Mouse (Mus musculus): ENCODE results near the gene Sptb. TPM values are rescaled to one million over a fixed set of nuclear protein-coding genes. Genes with fewer than 3 reads are reported as not detected.

Sptb gene
- total RNA-seq, 2 experiments from 2014 or later, result 85.1 to 89.0 TPM

DNA sequence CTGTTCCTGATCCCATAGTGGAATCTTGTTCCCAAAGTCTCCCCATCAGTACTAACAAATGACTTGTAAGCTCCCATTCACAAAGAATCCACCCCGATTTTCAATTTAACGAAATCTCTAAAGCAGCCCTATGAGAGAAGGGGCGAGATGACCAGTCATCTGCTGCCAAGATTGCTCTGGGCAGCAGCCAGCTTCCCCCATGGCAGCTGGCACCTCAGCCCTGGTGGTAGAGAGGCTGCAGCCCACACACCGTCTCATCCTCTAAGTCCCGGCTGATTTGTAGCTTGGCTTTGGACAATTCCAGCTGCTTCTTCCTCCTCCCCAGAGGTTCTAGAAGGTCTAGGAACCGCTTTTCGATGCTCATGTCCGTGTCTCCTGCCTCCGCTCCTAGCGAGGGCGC lies 102.1 kb downstream of the Sptb start:
- no peak for DNase-seq

DNA sequence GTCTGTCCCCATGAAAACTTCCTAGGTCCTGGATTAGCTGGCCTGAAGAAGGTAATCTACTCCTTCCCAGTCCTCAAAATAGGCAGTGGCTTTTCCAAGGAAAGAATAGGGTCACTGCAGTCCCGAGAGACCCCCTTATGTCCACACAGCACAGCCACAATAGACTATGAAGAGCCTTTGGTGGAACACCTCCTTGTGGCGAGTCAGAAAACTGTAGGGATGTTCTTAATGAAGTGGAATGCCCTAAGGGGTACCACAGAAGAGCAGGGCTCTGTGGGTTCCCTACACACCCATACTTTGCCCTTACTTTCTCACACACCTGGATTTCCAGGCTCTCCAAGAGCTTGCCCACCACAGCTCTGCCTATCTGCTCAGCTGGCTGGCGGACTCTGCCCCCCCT lies 104.5 kb downstream of the Sptb start:
- no peak for DNase-seq

DNA sequence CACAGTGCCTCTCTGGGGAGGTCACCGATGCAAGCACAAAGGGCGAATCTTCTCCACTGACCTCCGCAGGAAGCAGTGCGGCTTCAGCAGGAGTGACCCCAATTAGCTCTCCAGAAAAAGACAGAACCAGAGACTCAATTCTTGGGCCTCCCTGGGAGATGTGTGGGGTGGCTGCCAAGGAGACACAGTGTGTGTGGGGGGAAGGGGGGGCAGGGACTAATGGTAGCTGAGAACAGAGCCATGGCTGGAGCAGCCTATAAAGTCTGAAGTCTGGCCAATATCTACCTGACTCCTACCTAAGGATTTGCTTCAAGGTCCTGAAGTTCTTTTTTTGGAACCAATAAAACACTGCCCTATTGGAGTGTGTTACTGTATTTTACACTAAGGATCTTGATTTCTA lies 105.8 kb downstream of the Sptb start:
- DNase-seq, result no peak

DNA sequence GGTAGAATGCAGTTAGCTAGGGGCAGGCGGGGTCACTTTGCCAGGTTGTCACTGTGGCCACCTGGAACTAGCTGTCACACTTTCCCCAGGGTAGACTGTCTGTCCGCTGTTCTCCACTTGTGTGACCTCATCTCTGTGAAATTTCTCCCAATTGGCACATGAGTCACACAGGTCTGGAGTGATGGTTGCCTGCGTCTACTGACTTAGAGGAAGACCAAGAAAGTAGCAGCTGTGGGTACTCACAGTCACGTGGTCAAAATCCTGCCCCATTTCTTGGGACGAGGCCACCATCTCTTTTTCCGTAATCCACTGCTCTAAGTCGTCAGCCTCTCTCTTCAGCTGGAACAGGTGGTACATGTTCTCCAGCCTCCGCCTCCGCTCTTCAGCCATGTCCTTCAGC lies 106.6 kb downstream of the Sptb start:
- DNase-seq, result no peak

DNA sequence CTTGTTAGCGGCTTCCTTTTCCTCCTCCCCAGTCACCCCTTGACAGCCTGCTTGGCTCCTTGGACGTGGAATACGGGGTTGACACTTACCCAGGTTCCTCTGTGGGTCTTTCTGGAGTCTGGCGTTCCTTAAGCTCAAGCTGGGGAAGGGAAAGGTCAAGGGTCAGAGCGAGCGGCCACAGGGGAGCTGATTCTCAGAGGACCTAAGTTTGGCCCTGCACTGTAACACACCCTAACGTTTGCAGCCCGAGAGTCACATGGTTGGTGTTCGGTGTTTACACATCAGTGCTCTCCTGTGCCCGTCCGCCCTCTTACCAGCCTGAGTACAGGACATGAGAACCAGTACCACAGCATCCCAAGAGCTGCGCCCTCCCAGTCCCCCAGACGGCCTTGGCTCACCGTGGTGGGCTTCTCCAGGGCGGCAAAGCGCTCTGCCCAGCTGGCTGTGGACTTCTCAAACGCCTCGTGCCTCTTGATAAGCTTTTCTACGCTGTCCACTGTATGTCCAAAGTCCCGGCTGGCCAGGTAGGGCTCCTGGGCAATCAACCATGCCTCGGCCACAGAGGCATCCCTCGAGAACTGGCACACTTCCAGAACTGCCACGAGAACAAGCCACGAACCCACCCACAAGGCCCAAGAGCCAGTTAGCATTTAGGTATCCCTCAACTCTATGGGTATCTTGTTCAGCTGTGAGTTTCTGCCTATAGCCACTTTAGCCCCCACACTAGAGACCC lies 112.0 kb downstream of the Sptb start:
- no peak for DNase-seq

DNA sequence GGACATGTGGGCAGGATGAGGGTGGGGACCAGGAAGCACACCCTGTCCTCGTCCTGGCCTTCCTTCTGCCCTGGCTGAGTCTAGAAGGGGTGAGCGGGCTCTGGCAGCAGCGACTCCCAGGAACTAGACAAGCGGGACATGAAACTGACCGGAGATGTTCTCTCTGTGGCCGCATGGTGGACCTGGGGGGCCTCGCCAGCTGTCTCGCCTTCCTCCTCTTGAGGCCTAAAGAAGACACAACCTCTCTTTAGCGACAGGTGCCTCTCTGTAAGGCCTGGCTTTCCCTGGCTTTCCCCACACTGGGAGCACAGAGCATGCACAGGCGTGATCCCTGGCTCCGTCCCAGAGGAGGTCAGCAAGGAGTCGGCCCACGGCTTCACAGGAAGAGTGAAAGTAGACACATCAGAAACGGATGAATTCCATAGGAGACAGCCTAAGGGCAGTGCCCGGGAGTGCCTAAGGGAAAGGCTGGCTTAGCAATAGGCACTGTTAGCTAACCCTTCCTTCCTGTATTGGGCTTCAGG lies 112.7 kb downstream of the Sptb start:
- DNase-seq, result peak; percentile 47 to 51

DNA sequence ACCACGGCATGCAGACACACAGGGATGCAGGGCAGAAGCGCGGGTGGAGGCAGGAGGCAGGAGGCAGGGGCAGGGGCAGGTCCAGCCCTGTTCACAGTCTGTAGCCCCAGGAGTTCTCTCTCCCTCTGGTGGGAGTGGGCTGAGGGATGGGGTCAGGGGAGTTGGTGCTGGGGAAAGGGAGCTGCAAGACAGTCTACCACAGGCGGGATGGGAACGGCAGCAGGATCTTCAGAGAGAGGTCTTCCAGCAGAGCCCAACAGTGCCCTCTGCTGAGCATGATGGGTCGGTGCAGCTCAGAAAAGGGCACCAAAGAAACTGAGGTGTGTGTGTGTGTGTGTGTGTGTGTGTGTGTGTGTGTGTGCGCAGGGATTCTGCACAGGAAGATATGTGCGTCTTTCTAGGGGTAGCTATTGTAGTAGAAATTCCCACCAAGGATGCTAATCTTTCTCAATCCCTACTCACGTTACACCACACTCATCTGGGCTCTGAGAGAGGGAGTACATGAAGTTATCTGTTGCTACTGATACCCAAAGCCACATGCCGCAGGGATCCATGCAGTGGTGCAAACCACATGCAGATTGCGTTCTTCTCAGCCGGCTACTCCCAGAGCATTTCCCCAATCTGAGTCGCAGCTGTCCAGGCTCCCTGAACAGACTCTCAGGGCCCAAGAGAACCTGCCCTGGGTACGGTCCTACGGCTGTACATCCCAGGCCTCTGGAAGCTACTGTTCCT lies 113.9 kb downstream of the Sptb start:
- peak; percentile 77 to 88 for DNase-seq

DNA sequence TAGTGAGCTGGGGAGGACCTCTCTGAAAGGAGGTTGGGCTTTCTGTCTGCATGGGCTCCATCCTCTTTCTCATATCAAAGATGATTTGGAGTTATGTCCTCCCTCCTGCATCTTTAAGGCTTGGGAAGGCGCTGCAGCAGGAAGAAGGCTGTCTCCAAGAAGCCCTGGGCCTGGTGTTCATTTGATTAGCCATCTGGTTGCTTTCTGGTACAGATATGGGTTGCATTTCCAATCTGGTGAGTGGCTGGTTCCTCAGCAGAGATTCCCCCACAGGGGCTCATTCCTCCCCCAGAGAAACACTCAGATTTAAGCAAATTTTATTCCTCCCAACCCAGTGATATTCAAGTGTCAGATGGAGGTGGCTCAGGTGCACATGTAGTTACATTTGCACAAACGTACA lies 114.5 kb downstream of the Sptb start:
- DNase-seq, result no peak

DNA sequence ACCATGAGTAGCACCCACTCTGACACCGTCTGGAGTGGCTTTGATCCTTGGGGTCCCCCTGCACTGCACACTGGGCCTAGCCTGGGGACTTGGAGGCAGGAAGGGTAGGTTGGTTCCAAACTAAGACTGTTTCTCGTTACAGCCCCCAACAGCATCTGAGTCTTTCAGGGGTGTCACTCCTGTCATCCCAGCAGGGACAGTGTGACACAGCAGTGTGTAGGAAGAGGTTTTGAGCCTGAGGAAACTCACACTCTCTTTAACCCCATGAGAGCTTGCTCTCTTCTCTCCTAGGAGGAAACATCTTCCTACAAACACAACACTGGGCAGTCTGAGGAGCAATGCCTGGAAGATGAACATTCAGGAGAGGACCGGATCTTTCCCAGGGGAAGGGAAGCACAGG lies 115.8 kb downstream of the Sptb start:
- DNase-seq, result no peak

DNA sequence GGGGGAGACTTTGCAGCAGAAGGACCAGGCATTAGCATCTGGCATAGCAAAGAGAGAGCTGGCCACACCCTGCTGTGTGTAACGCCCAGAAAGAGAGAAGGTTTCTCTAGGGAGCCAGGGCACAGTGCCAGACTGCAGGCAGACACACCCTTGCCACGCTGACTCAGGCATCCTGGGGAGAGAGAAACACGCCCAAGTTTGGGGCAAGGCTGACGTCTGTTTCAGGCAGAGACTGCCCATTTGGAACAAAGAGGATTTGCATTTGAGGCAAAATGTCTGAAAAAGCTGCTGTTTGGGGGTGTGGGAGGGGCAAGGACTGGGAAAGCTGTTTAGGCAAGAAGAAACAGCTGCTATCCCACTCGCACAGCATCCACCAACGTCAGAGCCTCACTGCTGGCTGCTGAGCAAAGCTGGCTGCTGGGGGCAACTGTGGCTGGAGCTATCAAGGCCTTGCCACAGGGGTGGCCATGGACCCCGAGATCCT lies 116.5 kb downstream of the Sptb start:
- DNase-seq, result peak; percentile 86 to 92

DNA sequence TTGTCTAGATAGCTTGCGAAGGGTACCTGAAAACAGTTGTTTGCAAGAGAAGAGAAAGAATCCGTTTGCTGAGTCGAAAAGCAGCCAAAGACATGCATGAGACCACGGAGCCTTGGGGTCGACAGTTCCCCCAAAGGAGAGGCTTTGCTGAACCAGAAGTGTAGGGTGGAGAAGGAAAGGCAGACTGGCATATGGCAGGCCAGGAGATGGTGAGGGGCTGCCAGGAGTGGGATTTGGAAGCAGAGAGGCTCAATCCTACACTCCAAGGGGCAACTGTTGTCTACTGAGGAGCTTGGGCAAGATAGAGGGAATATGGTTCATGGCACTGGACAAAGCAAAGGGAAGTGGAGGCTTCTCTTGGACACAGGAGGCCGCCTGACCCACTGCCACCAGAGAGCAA lies 117.1 kb downstream of the Sptb start:
- no peak for DNase-seq

DNA sequence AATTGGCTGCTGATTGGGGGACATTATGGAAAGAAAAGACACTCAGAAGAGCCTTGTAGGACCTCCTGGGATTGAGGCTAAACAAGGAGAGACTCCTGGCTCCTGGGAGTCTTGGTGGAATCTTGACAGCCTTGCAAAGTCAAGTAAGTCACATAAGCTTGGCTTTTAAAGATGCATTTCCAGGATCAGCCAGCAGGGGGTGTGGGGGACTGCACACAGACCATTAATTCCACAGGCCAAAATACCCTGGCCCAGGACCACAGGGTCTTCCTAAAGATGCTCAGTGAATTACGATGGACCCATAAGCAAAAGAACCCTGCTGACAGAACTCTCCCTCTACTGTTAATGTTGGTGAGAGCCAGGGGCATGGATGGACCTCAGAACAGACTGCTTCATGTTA lies 118.1 kb downstream of the Sptb start:
- peak in 1 of 2 experiments; percentile 75 for DNase-seq

DNA sequence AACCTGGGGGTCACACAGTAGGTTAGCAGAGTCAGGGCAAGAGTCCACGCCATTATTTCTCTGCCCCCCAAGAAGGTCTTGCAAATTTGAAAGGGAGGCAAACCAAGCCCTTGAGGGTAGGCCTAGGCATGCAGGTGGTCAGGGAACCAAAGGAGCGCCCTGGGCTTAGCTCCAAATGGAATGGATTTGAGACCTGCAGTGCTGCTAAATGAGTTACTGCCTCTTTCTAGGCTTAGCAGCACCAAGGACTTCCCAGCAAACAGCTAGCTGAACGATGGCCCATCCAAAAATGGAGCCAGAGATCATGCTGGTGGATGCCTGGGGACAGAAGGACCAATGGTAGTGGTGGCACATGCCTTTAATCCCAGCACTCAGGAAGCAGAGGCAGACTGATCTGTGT lies 119.3 kb downstream of the Sptb start:
- DNase-seq, result no peak

DNA sequence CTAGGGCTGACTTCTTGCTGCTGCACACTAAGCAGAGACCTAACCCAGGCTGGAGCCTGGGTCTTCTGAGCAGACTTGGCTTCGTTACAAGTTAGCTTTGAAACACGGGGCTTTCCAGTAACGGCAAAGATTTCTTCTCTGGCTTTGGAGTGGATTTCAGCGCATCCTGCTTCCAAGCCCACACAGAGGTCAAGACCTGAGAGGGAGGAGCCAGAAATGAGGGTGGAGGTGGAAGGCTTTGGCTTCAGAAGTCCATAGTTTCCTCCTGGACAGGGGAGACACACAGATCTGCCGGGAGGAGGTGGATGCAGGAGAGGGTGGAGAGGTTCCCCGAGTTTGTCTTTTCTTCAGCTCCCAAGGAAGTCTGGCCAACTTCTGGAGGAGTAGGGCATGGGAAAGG lies 120.8 kb downstream of the Sptb start:
- peak; percentile 69 to 80 for DNase-seq

DNA sequence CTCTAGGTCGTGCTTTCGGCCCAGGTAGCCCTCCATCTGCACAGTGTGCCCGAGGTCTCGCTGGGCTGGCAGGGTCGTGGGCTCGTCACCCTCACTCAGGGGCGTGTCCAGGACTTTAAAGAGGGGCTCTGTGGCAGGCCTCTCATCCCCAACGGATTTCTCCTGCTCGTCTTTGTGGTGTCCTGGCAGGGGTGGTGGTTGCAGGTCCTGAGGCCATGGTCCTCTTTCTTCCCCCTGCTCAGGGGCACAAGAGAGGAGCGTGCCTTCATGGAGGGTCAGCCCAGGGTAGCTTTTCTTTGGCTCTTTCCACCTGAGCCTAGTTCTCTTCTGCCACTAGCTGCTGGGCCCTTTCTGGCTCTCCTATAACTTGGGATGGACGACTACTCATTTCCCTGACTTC lies 123.0 kb downstream of the Sptb start:
- DNase-seq, result no peak

DNA sequence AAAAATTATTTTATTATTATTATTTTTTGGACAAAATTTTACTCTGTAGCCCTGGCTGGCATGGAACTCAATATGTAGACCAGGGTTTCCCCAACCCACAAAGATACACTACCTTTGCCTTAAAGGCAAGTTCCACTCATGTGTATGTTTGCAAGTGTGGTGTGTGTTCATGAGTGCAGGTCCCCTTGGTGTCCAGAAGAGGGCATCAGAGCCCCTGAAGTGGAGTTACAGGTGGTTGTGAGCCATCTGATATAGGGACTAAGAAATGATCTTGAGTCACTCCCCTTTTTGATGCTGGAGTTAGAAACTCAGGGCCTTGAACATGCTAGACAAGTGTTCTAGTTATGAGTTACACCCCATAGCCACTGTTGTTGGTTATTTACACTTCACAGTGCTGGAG lies 125.3 kb downstream of the Sptb start:
- no peak for DNase-seq

DNA sequence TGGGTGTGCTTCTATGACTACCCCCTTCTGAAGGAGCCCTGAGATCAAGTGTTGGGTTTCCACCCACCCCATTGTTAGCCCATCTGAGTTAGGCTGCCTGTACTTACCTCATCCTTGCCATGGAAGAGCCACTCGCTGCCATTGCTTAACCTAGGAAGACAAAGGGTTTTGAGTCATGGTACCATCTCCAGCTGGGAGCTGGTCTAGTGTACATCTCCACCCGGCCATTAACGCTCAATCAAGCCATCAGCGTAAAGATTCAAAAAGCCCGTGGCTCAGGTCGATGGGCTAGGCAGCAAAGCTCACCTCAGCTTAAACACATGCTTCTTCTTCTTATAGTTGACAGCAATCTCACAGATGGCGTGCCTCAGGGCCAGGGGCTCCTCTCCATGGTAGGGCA lies 126.9 kb downstream of the Sptb start:
- DNase-seq, result no peak

DNA sequence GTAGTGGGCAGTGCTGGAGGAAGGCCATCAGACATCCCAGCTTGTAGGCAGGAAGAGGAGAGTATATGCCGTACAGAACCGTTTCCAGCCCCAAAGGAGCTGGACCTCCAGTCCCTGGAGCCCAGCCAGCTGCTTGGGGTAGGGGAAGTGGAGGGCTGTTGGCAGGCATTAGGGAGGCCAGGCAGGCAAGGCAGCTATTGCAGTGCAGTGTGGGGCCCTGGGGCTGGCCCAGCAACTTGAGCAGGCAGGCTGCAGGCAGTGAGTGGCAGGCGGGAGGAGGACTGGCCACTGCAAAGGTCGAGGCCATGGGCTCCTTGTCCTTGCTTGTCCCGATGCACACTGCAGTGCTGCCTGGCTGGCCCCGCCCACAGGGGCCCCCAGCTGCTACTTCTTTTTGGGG lies 127.5 kb downstream of the Sptb start:
- peak in 1 of 2 experiments; percentile 44 for DNase-seq

DNA sequence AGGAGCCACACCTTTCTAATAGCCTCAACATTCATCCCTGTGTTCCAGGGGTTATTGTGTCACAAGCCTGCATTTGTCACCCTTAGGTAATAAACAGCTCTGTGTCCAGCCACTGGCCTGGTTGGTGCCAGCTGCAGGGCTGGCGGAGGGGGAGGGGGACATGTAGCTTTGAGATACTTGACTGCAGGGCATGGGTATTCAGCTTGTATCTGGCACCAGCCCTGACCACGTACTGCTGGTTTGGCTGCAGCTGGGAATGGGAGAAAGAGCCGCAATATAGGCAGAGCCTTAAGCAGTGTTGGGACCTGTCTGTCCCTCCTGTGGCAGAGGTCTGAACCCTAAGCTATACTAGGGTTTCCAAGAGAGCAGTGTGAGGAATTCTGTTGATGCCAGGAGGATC lies 128.2 kb downstream of the Sptb start:
- no peak for DNase-seq

DNA sequence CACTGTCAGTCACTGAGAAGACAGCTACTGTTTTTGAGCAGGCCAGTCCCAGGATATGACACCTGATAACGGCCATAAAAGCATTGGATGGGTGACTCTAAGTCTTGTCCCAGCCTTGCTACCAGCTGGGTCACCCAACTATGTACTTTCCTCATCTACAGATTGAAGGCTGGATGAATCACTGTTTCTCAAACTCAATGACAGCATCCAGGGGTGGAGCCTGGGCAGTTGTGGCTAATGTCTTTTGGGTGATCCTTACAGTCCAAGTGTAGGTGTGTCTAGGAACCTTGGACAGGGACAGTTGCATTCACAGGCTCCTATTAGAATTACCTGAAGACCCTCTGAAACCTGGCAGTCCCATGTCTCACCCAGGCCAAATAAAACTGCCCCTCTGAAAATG lies 130.5 kb downstream of the Sptb start:
- no peak for DNase-seq

DNA sequence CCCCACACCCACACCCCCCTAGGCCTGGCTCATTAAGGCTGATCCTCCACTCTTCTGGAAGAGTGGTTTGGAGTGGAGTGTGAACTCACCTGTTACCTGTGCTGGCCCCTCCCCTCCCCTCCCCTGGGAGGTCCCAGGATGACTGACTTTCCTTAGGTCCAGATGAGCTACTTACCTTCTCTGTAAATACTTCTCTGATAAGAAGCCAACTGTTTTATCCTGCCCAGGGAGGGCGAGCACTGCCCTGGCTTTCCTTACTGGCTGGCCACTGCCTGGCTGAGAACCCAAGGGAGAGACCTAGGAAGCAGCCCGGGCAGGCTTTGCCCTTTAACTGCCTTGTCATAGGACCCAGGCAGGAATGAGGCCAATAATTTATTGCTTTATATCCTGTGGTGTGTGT lies 131.9 kb downstream of the Sptb start:
- DNase-seq, result no peak

DNA sequence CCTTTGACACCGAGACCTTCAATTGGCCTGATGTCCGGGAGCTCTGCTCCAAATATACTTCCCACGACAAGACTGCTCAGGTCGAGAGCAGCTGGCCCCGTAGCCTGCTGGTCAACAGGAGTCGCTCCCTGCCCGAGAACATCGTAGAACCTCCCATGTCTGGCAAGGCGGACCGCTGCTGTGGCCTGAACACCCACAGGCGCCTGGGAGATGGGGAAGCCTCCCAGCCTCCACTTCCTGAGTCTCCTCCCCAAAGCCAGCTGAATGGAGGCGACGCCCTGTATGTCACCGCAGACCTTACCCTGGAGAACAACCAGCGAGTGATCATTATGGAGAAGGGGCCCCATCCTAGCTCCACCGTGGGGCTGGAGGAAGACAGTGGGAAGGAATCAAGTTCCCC lies 132.5 kb downstream of the Sptb start:
- peak in 1 of 2 experiments; percentile 52 for DNase-seq

DNA sequence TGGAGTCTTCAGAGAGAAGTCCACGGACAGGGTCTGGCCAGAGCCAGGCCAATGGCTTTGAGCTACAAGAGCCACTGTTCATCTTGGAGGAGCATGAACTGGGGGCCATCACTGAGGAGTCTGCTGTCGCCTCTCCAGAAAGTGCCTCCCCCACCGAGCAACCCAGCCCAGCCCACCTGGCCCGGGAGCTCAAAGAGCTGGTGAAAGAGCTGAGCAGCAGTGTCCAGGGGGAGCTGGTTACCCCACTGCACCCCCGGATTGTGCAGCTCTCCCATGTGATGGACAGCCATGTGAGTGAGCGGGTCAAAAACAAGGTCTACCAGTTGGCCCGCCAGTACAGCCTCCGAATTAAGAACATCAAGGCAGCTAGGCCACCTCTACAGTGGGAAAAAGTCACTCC lies 133.5 kb downstream of the Sptb start:
- no peak for DNase-seq

DNA sequence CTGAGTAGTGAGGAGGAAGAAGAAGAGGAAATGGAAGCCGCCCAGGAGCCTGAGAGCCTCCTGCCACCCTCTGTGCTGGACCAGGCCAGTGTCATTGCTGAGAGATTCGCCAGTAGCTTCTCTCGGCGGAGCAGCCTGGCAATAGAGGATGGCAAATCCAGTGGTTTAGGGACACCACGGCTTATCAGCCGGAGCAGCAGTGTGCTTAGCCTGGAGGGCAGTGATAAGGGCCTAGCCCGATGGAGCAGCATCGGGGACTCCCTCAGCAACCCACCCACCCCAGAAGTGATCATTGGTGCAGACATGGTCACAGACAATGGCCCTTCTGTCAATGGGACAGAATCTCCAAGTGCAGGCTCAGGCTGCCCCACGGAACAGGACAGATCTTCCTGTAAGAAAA lies 134.3 kb downstream of the Sptb start:
- DNase-seq, result no peak
